Mouse (Mus musculus): ENCODE measurements at regions not wholly inside any gene's neighbourhood (a gene's known extent, or its start where the extent isn't known, plus 50 kb on each side); places are given as distances from the start of the nearest gene placed in this dataset.

DNA sequence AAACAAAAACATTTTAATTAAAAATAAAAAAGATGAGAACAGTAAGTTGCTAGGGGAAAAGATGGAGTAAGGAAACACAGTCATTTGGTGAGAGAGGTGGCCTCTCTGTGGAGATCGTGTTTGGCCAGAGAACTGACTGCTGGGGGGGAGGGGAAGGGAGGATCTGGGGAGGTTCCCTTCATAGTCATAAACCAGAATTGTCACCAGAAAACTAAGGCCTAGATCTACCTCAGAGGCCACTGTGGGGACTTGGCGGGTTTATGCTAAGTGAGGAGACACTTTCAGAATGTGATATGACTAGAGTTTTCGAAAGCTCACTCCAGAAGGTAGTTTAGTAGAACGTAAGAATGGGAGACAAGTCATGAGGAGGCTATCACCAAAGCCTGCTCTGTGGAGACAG, 339.4 kb upstream of the Rnaseh2b start:
- ATAC-seq (ENCODE audit: low FRiP score, low TSS enrichment) (no peak), DNase-seq (ENCODE audit: low spot score) (no peak)
- Histone ChIP-seq H3K4me1 (replicated peaks; ENCODE audit: control insufficient read depth, insufficient read depth) (no peaks in the 10 kb centered on the region), H3K4me3 (ENCODE audit: low read depth, low read length) (no peak overlapping the region), H3K36me3 (ENCODE audit: control insufficient read depth, insufficient read depth, low read length) (no peaks in the 10 kb centered on the region), H3K4me2 (replicated peaks; ENCODE audit: low read depth) (no peak overlapping the region), H3K27me3 (ENCODE audit: control insufficient read depth, insufficient read depth, low read length) (no peaks in the 10 kb centered on the region), H3K9me3 (ENCODE audit: control insufficient read depth, low read length) (no peaks in the 10 kb centered on the region), H3K27ac (replicated peaks) (no peak overlapping the region), H3K9ac (ENCODE audit: low read length) (no peak overlapping the region)
- 90% methylated on average over 4 of the region's 4 CpGs for WGBS
- TF ChIP-seq EP300 (optimal IDR thresholded peaks at IDR 0.05): no peak
- no peak for TF ChIP-seq CTCF (IDR thresholded peaks at IDR 0.05; ENCODE audit: low read depth)

DNA sequence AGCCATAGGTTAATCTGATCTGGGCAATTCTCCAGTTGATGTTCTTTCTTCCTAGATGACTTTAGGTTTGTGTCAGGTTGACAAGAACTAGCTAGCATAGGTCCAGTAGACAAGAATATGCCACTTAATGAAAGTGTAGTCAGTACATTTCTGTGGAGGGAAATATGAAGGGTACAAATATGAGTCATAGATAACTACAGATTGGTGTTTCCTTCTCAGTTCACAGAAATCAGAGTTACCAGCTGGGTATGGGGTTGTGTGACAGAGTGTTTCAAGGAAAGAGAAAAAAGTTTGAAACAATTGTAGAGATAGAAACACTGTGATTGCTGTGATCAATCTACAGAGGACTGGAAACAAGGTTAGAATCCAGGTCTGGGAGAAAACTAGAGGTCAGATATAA, 337.0 kb upstream of the Rnaseh2b start:
- Histone ChIP-seq H3K4me3 (ENCODE audit: low read depth, low read length) (no peak overlapping the region), H3K27ac (replicated peaks) (no peak overlapping the region), H3K27me3 (ENCODE audit: control insufficient read depth, insufficient read depth, low read length) (no peaks in the 10 kb centered on the region), H3K36me3 (ENCODE audit: control insufficient read depth, insufficient read depth, low read length) (no peaks in the 10 kb centered on the region), H3K9ac (ENCODE audit: low read length) (no peak overlapping the region), H3K4me2 (replicated peaks; ENCODE audit: low read depth) (no peak overlapping the region), H3K9me3 (ENCODE audit: control insufficient read depth, low read length) (no peaks in the 10 kb centered on the region), H3K4me1 (replicated peaks; ENCODE audit: control insufficient read depth, insufficient read depth) (no peaks in the 10 kb centered on the region)
- ATAC-seq (ENCODE audit: low FRiP score, low TSS enrichment) (no peak), DNase-seq (ENCODE audit: low spot score) (no peak)
- no peak for TF ChIP-seq CTCF (IDR thresholded peaks at IDR 0.05; ENCODE audit: low read depth)

GRCm38 (mm10) chr14:61960243-61960957, 332.0 kb upstream of the Rnaseh2b start:
- ATAC-seq (ENCODE audit: low FRiP score, low TSS enrichment): no peak
- H3K36me3 ChIP-seq (ENCODE audit: control insufficient read depth, insufficient read depth, low read length): no peaks in the 10 kb centered on the region
- H3K27ac ChIP-seq (replicated peaks): no peak overlapping the region
- no peak overlapping the region for H3K4me2 ChIP-seq (replicated peaks; ENCODE audit: low read depth)
- DNase-seq (ENCODE audit: low spot score): no peak
- TF ChIP-seq EP300 (optimal IDR thresholded peaks at IDR 0.05): no peak
- no peak for TF ChIP-seq CTCF (IDR thresholded peaks at IDR 0.05; ENCODE audit: low read depth)
- no peaks in the 10 kb centered on the region for H3K4me1 ChIP-seq (replicated peaks; ENCODE audit: control insufficient read depth, insufficient read depth)
- H3K4me3 ChIP-seq (ENCODE audit: low read depth, low read length): no peak overlapping the region
- H3K9ac ChIP-seq (ENCODE audit: low read length): no peak overlapping the region
- H3K9me3 ChIP-seq (ENCODE audit: control insufficient read depth, low read length): no peaks in the 10 kb centered on the region
- H3K27me3 ChIP-seq (ENCODE audit: control insufficient read depth, insufficient read depth, low read length): no peaks in the 10 kb centered on the region
- WGBS: 48% methylated on average over 4 of the region's 4 CpGs

GRCm38 (mm10) chr14:61968467-61968866, 323.9 kb upstream of the Rnaseh2b start:
- no peak overlapping the region for H3K9ac ChIP-seq (ENCODE audit: low read length)
- H3K27ac ChIP-seq (replicated peaks): no peak overlapping the region
- TF ChIP-seq CTCF (IDR thresholded peaks at IDR 0.05; ENCODE audit: low read depth): no peak
- no peak for TF ChIP-seq EP300 (optimal IDR thresholded peaks at IDR 0.05)
- H3K4me1 ChIP-seq (replicated peaks; ENCODE audit: control insufficient read depth, insufficient read depth): no peaks in the 10 kb centered on the region
- H3K4me3 ChIP-seq (ENCODE audit: low read depth, low read length): no peak overlapping the region
- no peaks in the 10 kb centered on the region for H3K9me3 ChIP-seq (ENCODE audit: control insufficient read depth, low read length)
- ATAC-seq (ENCODE audit: low FRiP score, low TSS enrichment) (no peak), DNase-seq (ENCODE audit: low spot score) (no peak)
- no peaks in the 10 kb centered on the region for H3K27me3 ChIP-seq (ENCODE audit: control insufficient read depth, insufficient read depth, low read length)
- H3K4me2 ChIP-seq (replicated peaks; ENCODE audit: low read depth): no peak overlapping the region
- H3K36me3 ChIP-seq (ENCODE audit: control insufficient read depth, insufficient read depth, low read length): no peaks in the 10 kb centered on the region
- WGBS: 91% methylated on average over 1 of the region's 1 CpGs

DNA sequence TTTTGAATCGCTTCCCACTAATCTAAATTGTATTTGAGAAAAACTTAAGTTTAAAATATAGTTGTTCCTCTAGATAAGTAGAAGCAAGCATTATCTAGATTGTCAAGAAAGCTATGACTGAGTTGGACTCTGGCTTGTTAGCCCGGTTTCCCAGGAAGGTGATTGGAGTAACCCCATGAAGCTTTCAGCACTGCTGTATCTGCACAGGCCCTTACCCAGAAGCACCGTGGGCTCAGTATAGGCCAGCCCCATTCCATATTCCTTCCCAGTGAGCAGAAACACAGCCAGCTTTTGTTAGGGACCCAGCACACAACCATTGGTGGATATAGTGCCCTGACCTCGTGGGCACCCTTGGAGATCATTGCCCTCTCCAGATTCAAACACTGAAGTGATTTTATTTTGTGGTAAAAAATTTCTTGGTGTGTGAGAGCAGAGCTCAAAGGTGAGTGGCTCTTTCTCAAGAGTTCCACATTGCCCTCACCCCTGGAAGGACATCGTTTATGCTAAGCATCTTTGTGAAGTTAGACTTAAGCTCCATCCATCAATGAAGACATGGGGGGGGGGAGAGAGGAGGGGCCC, 323.3 kb upstream of the Rnaseh2b start:
- Histone ChIP-seq H3K4me2 (replicated peaks; ENCODE audit: low read depth) (no peak overlapping the region), H3K9me3 (ENCODE audit: control insufficient read depth, low read length) (no peaks in the 10 kb centered on the region), H3K4me3 (ENCODE audit: low read depth, low read length) (no peak overlapping the region), H3K27ac (replicated peaks) (no peak overlapping the region), H3K36me3 (ENCODE audit: control insufficient read depth, insufficient read depth, low read length) (no peaks in the 10 kb centered on the region), H3K9ac (ENCODE audit: low read length) (no peak overlapping the region), H3K27me3 (ENCODE audit: control insufficient read depth, insufficient read depth, low read length) (no peaks in the 10 kb centered on the region), H3K4me1 (replicated peaks; ENCODE audit: control insufficient read depth, insufficient read depth) (no peaks in the 10 kb centered on the region)
- ATAC-seq (ENCODE audit: low FRiP score, low TSS enrichment): no peak
- WGBS: 80% methylated on average over 5 of the region's 5 CpGs
- DNase-seq (ENCODE audit: low spot score): no peak
- TF ChIP-seq EP300 (optimal IDR thresholded peaks at IDR 0.05): no peak
- no peak for TF ChIP-seq CTCF (IDR thresholded peaks at IDR 0.05; ENCODE audit: low read depth)

DNA sequence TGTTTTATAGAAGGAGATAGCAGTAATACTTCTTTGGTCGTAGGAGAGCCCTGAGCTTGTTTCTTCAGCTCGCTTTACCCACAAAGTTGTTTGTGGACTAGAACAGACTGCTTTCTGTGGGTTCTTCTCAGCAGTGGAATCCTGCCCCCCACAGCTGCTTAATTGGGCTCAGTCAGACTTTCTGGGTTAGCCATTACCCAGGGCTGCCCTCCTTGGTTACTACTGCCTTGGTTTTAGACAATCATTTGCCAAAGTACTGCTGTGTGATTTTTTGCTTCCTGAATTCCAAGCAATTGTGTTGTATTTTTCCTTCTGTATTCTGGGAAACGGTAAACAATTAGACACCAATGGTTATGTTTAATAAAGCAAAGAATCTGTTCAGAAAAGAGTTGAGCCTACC, 321.8 kb upstream of the Rnaseh2b start:
- Histone ChIP-seq H3K9me3 (ENCODE audit: control insufficient read depth, low read length) (no peaks in the 10 kb centered on the region), H3K27ac (replicated peaks) (peak overlapping the region; percentile 45; the same call in 1 of the 2 replicates), H3K4me3 (ENCODE audit: low read depth, low read length) (no peak overlapping the region), H3K4me1 (replicated peaks; ENCODE audit: control insufficient read depth, insufficient read depth) (no peaks in the 10 kb centered on the region), H3K27me3 (ENCODE audit: control insufficient read depth, insufficient read depth, low read length) (no peaks in the 10 kb centered on the region), H3K36me3 (ENCODE audit: control insufficient read depth, insufficient read depth, low read length) (no peaks in the 10 kb centered on the region), H3K9ac (ENCODE audit: low read length) (no peak overlapping the region), H3K4me2 (replicated peaks; ENCODE audit: low read depth) (no peak overlapping the region)
- no peak for ATAC-seq (ENCODE audit: low FRiP score, low TSS enrichment)
- TF ChIP-seq CTCF (IDR thresholded peaks at IDR 0.05; ENCODE audit: low read depth) (no peak), EP300 (optimal IDR thresholded peaks at IDR 0.05) (no peak)
- no peak for DNase-seq (ENCODE audit: low spot score)
- 85% methylated on average over 3 of the region's 3 CpGs for WGBS

Measured in stomach, postnatal 0 days (tissue).